In genomic region chr10:58362745-58363144, GRCm38 (mm10) we compare ENCODE assay signal across 10 mouse cellular contexts. TPM values are rescaled to one million over a fixed set of nuclear protein-coding genes. Genes with fewer than 3 reads are reported as not detected.
DNase-seq lines count a peak whose midpoint lies in the region; ATAC-seq lines count a peak whose summit lies in the region.
"Had no signal": no experiment of that assay in that cellular context is flagged by ENCODE, and none has a peak within 500 bp of the region (broad histone marks: within the 10 kb centered on the region; RNA-seq: fewer than 3 reads in every experiment).

No protein-coding gene starts in this region.

- H3K27me3 ChIP-seq in kidney, embryonic 14.5 days (ENCODE audit: control insufficient read depth, insufficient read depth, low read length) = no peaks in the 10 kb centered on the region
- no peaks in the 10 kb centered on the region for H3K27me3 ChIP-seq in midbrain, embryonic 13.5 days

- 0 out of 2 replicates have a peak, but pooled peaks cover 3% of the 10 kb centered on the region for H3K4me1 ChIP-seq in kidney, embryonic 14.5 days (ENCODE audit: control insufficient read depth, insufficient read depth, low read length)
- H3K4me1 ChIP-seq in midbrain, embryonic 13.5 days (replicated peaks) = peaks cover 13% of the 10 kb centered on the region; the same call in 1 of the 2 replicates

- peak; percentile 34 to 44 for DNase-seq in cerebellum, postnatal 10 days
- no peak for DNase-seq in cerebellum, adult 9-11 months
- DNase-seq in kidney, postnatal 10 days = peak; percentile 44
- DNase-seq in gastrocnemius, postnatal 36 days = no peak
- no peak for DNase-seq in urinary bladder, postnatal 25 days (ENCODE audit: low spot score)
- DNase-seq: kidney, adult 18-20 months had no signal

- ATAC-seq in kidney, embryonic 14.5 days (ENCODE audit: low FRiP score, low TSS enrichment) = no peak; the same call in 1 of the 2 replicates
- ATAC-seq in granulocyte monocyte progenitor cell, adult 5-6 weeks (replicated peaks; ENCODE audit: poor library complexity, severe bottlenecking) = peak; percentile 32; the same call in 1 of the 2 replicates
- peak; percentile 63 for ATAC-seq in midbrain, embryonic 13.5 days

- WGBS in kidney, embryonic 14.5 days = 53% methylated on average over 1 of the region's 1 CpGs
- WGBS in midbrain, embryonic 13.5 days = 81% methylated on average over 1 of the region's 1 CpGs

- no peak overlapping the region for H3K4me2 ChIP-seq in kidney, embryonic 14.5 days (replicated peaks; ENCODE audit: low read depth, low read length)
- H3K4me2 ChIP-seq in midbrain, embryonic 13.5 days (replicated peaks) = no peak overlapping the region

- no peak overlapping the region for H3K9ac ChIP-seq in kidney, embryonic 14.5 days (ENCODE audit: low read depth, low read length)
- no peak overlapping the region for H3K9ac ChIP-seq in midbrain, embryonic 13.5 days (replicated peaks)

- intact Hi-C loops in gastrocnemius, postnatal 36 days (cut with DNase I) = loop anchor here (5.0 kb wide), 1 partner anchor 85 kb away; the partner anchor contains the start of gene Ranbp2

- H3K9me3 ChIP-seq in kidney, embryonic 14.5 days (ENCODE audit: control insufficient read depth, low read length) = no peaks in the 10 kb centered on the region
- H3K9me3 ChIP-seq in midbrain, embryonic 13.5 days = no peaks in the 10 kb centered on the region

- H3K36me3 ChIP-seq in kidney, embryonic 14.5 days (ENCODE audit: control insufficient read depth, insufficient read depth, low read length) = no peaks in the 10 kb centered on the region
- H3K36me3 ChIP-seq in midbrain, embryonic 13.5 days = no peaks in the 10 kb centered on the region

- no peak overlapping the region for H3K4me3 ChIP-seq in kidney, embryonic 14.5 days (ENCODE audit: low read length)
- no peak overlapping the region for H3K4me3 ChIP-seq in midbrain, embryonic 13.5 days (replicated peaks)

- no peak overlapping the region for H3K27ac ChIP-seq in kidney, embryonic 14.5 days (ENCODE audit: low read depth, low read length)
- H3K27ac ChIP-seq in midbrain, embryonic 13.5 days = no peak overlapping the region
- H3K27ac ChIP-seq: macrophage had no signal

RNA-seq across cellular contexts. Expression of gene Lims1, which starts 39.5 kb away (rescaled TPM):
- 112 and 131 TPM in 2 replicates for polyA plus RNA-seq in kidney, embryonic 14.5 days (2014; fragmentation: Nextera tagmentation; extraction: Ambion mirVana)
- 61.1 and 85.1 TPM in 2 replicates for total RNA-seq in granulocyte monocyte progenitor cell, adult 5-6 weeks (2014; fragmentation: Nextera tagmentation)
- total RNA-seq in granulocyte monocyte progenitor cell, adult 5-6 weeks (2017) = 72.9 and 90.6 TPM in 2 replicates
- 62.1 and 65.6 TPM in 2 replicates for polyA plus RNA-seq in midbrain, embryonic 13.5 days (2015; fragmentation: Nextera tagmentation; extraction: Ambion mirVana)
- total RNA-seq in gastrocnemius, postnatal 36 days (2021) = 10 to 100 TPM; 34.3 to 41.9 TPM

Comparison
In these comparisons a context has a peak if more than half of its experiments do, and no peak if none do; other contexts are left out.
1. DNase-seq: peak in cerebellum, postnatal 10 days (2 of 2) and kidney, postnatal 10 days (single experiment); none in cerebellum, adult 9-11 months (single experiment), gastrocnemius, postnatal 36 days (0 of 2) and urinary bladder, postnatal 25 days (single experiment).